Mouse (Mus musculus) lung, adult 2 months (tissue): Measurements from ENCODE around the gene F2rl1.

ENCODE experiments used
- CTCF ChIP-seq: fragments of 200-500 bp; IDR thresholded peaks from 2 replicates; pipeline ENCODE4 v1.5.1; 2011; ENCODE audit warnings: mild to moderate bottlenecking, low read length, control low read depth; ENCODE audit not compliant: insufficient read depth
- POLR2A ChIP-seq: fragments of 200-500 bp; IDR thresholded peaks from 2 replicates; pipeline ENCODE4 v1.6.1; 2011; ENCODE audit warnings: low read depth, mild to moderate bottlenecking, control low read depth, low read length, borderline replicate concordance; ENCODE audit errors: extremely low read depth

DNA sequence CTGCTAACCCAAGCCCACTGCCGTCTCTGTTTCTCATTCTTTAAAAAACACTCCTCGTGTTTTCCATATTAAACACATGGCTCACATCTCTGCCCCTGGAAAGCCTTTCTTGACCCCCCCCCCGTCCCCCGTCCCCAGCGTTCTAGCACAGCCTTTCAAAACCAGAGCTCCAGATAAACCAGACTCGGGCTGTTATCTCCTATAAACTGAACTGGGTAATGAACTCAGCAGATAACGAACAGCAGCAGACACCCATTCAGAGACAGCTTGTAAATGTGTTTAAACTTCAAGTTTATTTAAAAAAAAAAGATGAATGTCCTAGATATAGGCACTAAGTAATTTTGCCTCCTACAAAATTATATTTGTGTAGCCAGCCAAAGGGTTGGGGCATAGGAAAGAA is 49.9 kb downstream of the F2rl1 start:
- no peak for TF ChIP-seq CTCF
- TF ChIP-seq POLR2A: no peak
